Mouse (Mus musculus) forebrain, embryonic 14.5 days (tissue): ENCODE measurements around the gene Gm9964. TPM values are rescaled to one million over a fixed set of nuclear protein-coding genes. Genes with fewer than 3 reads are reported as not detected.
A peak's percentile ranks its signal among the peaks of the same experiment; 100 is the strongest.

Source experiments
- ATAC-seq: fragments of 200-750 bp; cut with Nextera tagmentation; 2 replicates; pipeline ENCODE4 v1.8.0; 2017; ENCODE audit warnings: mild to moderate bottlenecking, moderate library complexity
- DNase-seq: peaks from one replicate; pipeline ENCODE4 v3.0.0-alpha.2; 2015; ENCODE audit warnings: low spot score
- H3K27ac ChIP-seq: fragments of 300-500 bp; sonication (generic); 2 replicates; pipeline ENCODE4 v1.5.1; 2014; ENCODE audit warnings: low read depth, mild to moderate bottlenecking, control low read depth, low read length, moderate library complexity
- H3K27me3 ChIP-seq: fragments of 300-500 bp; sonication (generic); replicated peaks from 2 replicates; pipeline ENCODE4 v1.6.1; 2014; ENCODE audit warnings: low read length, control low read depth, mixed read lengths; ENCODE audit not compliant: control insufficient read depth, insufficient read depth
- H3K36me3 ChIP-seq: fragments of 300-500 bp; sonication (generic); 2 replicates; pipeline ENCODE4 v1.6.1; 2014; ENCODE audit warnings: low read length, control low read depth; ENCODE audit not compliant: control insufficient read depth, insufficient read depth
- H3K4me1 ChIP-seq: fragments of 300-500 bp; sonication (generic); 2 replicates; pipeline ENCODE4 v1.6.1; 2014; ENCODE audit warnings: antibody characterized with exemption, low read length, control low read depth; ENCODE audit not compliant: control insufficient read depth, insufficient read depth
- H3K4me2 ChIP-seq: fragments of 300-500 bp; sonication (generic); 2 replicates; pipeline ENCODE4 v1.6.1; 2014; ENCODE audit warnings: mild to moderate bottlenecking, control low read depth, low read length
- H3K4me3 ChIP-seq: fragments of 300-500 bp; sonication (generic); 2 replicates; pipeline ENCODE4 v1.5.1; 2014; ENCODE audit warnings: low read depth, low read length, control low read depth
- H3K9ac ChIP-seq: fragments of 300-500 bp; sonication (generic); 2 replicates; pipeline ENCODE4 v1.6.1; 2014; ENCODE audit warnings: mild to moderate bottlenecking, low read length, control low read depth, moderate library complexity
- H3K9me3 ChIP-seq: fragments of 300-500 bp; sonication (generic); replicated peaks from 2 replicates; pipeline ENCODE4 v1.6.1; 2016; ENCODE audit warnings: low read length, control low read depth, mixed read lengths; ENCODE audit not compliant: control insufficient read depth
- WGBS: fragments of 180-500 bp; shearing (Covaris S2); extraction: QIAGEN DNeasy Blood & Tissue Kit; methylation state at CpG from one replicate; pipeline ENCODE4 v1.1.7; 2014; 5-methylcytosine and 5-hydroxymethylcytosine counted together
- polyA plus RNA-seq: library from polyadenylated mRNA; unstranded; fragments of >200 nt; fragmentation: Nextera tagmentation; extraction: Ambion mirVana; gene quantifications from 2 replicates; pipeline ENCODE4 v1.2.1, GENCODE M21; 2014

Gm9964 gene
- polyA plus RNA-seq, 1 experiment from 2014 or later = not detected

GRCm38 (mm10) chr11:79290473-79290872, 6.2 kb downstream of the Gm9964 start:
- no peaks in the 10 kb centered on the region for H3K4me1 ChIP-seq
- no peak overlapping the region for H3K27ac ChIP-seq
- DNase-seq (peak; percentile 31), ATAC-seq (no peak)
- H3K4me2 ChIP-seq = no peak overlapping the region
- no peaks in the 10 kb centered on the region for H3K36me3 ChIP-seq
- H3K4me3 ChIP-seq = no peak overlapping the region
- no peak overlapping the region for H3K9ac ChIP-seq
- 53% methylated on average over 2 of the region's 2 CpGs for WGBS
- H3K27me3 ChIP-seq = no peaks in the 10 kb centered on the region
- H3K9me3 ChIP-seq = no peaks in the 10 kb centered on the region

- Histone ChIP-seq H3K27me3 (no peaks in the 10 kb centered on the region), H3K36me3 (no peaks in the 10 kb centered on the region), H3K9ac (no peak overlapping the region), H3K27ac (no peak overlapping the region), H3K4me3 (no peak overlapping the region), H3K4me1 (no peaks in the 10 kb centered on the region), H3K4me2 (no peak overlapping the region), H3K9me3 (no peaks in the 10 kb centered on the region)
- ATAC-seq (no peak), DNase-seq (no peak)
- 91% methylated on average over 5 of the region's 5 CpGs for WGBS
These were observed 7.6 kb downstream of the Gm9964 start for GRCm38 (mm10) chr11:79288913-79289640.

GRCm38 (mm10) chr11:79288278-79288843, 8.3 kb downstream of the Gm9964 start:
- no peaks in the 10 kb centered on the region for H3K27me3 ChIP-seq
- no peak overlapping the region for H3K27ac ChIP-seq
- no peak for ATAC-seq
- H3K36me3 ChIP-seq = no peaks in the 10 kb centered on the region
- no peak overlapping the region for H3K9ac ChIP-seq
- H3K4me2 ChIP-seq = no peak overlapping the region
- no peak for DNase-seq
- WGBS = 83% methylated on average over 7 of the region's 7 CpGs
- no peaks in the 10 kb centered on the region for H3K4me1 ChIP-seq
- H3K9me3 ChIP-seq = no peaks in the 10 kb centered on the region
- no peak overlapping the region for H3K4me3 ChIP-seq

GRCm38 (mm10) chr11:79287447-79287846, 9.3 kb downstream of the Gm9964 start:
- H3K9me3 ChIP-seq = no peaks in the 10 kb centered on the region
- H3K4me1 ChIP-seq = no peaks in the 10 kb centered on the region
- no peaks in the 10 kb centered on the region for H3K36me3 ChIP-seq
- no peak overlapping the region for H3K9ac ChIP-seq
- no peak overlapping the region for H3K4me2 ChIP-seq
- DNase-seq (no peak), ATAC-seq (no peak)
- H3K27ac ChIP-seq = no peak overlapping the region
- H3K27me3 ChIP-seq = no peaks in the 10 kb centered on the region
- no peak overlapping the region for H3K4me3 ChIP-seq
- 87% methylated on average over 6 of the region's 6 CpGs for WGBS

GRCm38 (mm10) chr11:79286305-79286799, 10.4 kb downstream of the Gm9964 start:
- WGBS = 82% methylated on average over 9 of the region's 9 CpGs
- Histone ChIP-seq H3K9me3 (no peaks in the 10 kb centered on the region), H3K36me3 (no peaks in the 10 kb centered on the region), H3K9ac (no peak overlapping the region), H3K27me3 (no peaks in the 10 kb centered on the region), H3K4me2 (no peak overlapping the region), H3K4me1 (no peaks in the 10 kb centered on the region), H3K4me3 (no peak overlapping the region), H3K27ac (no peak overlapping the region)
- DNase-seq (no peak), ATAC-seq (no peak)

- no peak overlapping the region for H3K4me3 ChIP-seq
- DNase-seq = no peak
- no peak overlapping the region for H3K27ac ChIP-seq
- no peak for ATAC-seq
- H3K4me1 ChIP-seq = peaks cover 4% of the 10 kb centered on the region; the same call in 1 of the 2 replicates
- no peak overlapping the region for H3K9ac ChIP-seq
- H3K4me2 ChIP-seq = no peak overlapping the region
- no peaks in the 10 kb centered on the region for H3K9me3 ChIP-seq
- WGBS = 90% methylated on average over 4 of the region's 4 CpGs
- H3K36me3 ChIP-seq = no peaks in the 10 kb centered on the region
- H3K27me3 ChIP-seq = no peaks in the 10 kb centered on the region
These were observed 13.2 kb downstream of the Gm9964 start for GRCm38 (mm10) chr11:79283350-79284030.

GRCm38 (mm10) chr11:79281396-79281795, 15.3 kb downstream of the Gm9964 start:
- no peak for ATAC-seq
- Histone ChIP-seq H3K4me1 (peaks cover 4% of the 10 kb centered on the region; the same call in 1 of the 2 replicates), H3K4me3 (no peak overlapping the region), H3K9ac (no peak overlapping the region), H3K27ac (no peak overlapping the region), H3K27me3 (no peaks in the 10 kb centered on the region), H3K9me3 (no peaks in the 10 kb centered on the region), H3K4me2 (no peak overlapping the region), H3K36me3 (no peaks in the 10 kb centered on the region)
- WGBS = 77% methylated on average over 5 of the region's 5 CpGs
- no peak for DNase-seq

- ATAC-seq (no peak), DNase-seq (peak; percentile 57)
- WGBS = 53% methylated on average over 2 of the region's 2 CpGs
- no peaks in the 10 kb centered on the region for H3K9me3 ChIP-seq
- H3K4me3 ChIP-seq = no peak overlapping the region
- H3K27me3 ChIP-seq = no peaks in the 10 kb centered on the region
- H3K4me1 ChIP-seq = peaks cover 4% of the 10 kb centered on the region; the same call in 1 of the 2 replicates
- H3K9ac ChIP-seq = no peak overlapping the region
- no peaks in the 10 kb centered on the region for H3K36me3 ChIP-seq
- no peak overlapping the region for H3K27ac ChIP-seq
- no peak overlapping the region for H3K4me2 ChIP-seq
These were observed 16.8 kb downstream of the Gm9964 start for GRCm38 (mm10) chr11:79279732-79280405.
